Mouse (Mus musculus) gastrocnemius, adult 2 months (tissue): Measurements from ENCODE around the gene Ksr1. TPM values are rescaled to one million over a fixed set of nuclear protein-coding genes. Genes with fewer than 3 reads are reported as not detected.
"Not testable (repeated sequence)": the region's sequence is repeated elsewhere in the genome, so short reads cannot be mapped to it uniquely, and the experiment has no call there.

Source experiments
- DNase-seq: peaks from one replicate; pipeline ENCODE4 v3.0.0; 2022
- H3K27ac ChIP-seq: fragments of 200-600 bp; 2 replicates; pipeline ENCODE4 v1.8.1; 2022; ENCODE audit warnings: mild to moderate bottlenecking
- H3K4me3 ChIP-seq: fragments of 200-600 bp; 2 replicates; pipeline ENCODE4 v1.8.1; 2022; ENCODE audit warnings: mild to moderate bottlenecking, moderate library complexity
- CTCF ChIP-seq: fragments of 200-600 bp; IDR thresholded peaks from 2 replicates; pipeline ENCODE4 v1.8.1; 2022; ENCODE audit warnings: antibody characterized with exemption, mild to moderate bottlenecking, moderate library complexity
- intact Hi-C: fragments of 180-260 bp; cut with DNase I; formaldehyde crosslinking; loops from one replicate; pipeline ENCODE4 v1.15.1; 2025
- total RNA-seq, 2 experiments: library from RNA; stranded (reverse); gene quantifications; 2 replicates each; pipeline ENCODE4 v1.2.3; 2021

Ksr1 gene
- total RNA-seq, 2 experiments from 2014 or later = 92.9 to 98.3 TPM

DNA sequence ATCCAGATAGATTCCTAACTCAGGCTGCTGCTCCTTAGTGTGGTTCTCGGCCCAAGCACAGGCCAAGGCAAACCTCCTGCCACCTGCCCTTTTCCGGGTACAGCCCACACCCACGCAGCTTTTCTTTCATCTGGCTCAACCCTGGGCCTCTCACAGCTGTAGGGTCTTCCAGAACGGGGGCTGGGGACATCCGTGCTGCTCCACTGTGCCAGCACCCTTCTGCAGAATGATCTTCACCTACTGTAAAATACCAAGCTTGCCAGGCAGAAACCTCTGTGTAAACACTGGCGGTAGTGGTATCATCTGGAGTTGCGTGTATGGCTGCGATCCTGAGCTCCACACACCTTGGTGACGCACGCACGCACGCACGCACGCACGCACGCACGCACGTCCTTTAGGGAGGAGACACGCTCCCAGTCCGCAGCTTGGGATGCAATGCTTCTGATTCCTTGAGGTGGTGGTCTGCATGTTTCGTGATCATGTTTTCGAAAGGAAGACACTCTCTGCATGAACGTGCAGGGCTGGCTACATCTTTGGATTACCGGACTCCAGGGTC, 130.5 kb downstream of the Ksr1 start:
- DNase-seq = no peak
- intact Hi-C loops = no loop called here
- no peak for TF ChIP-seq CTCF
- Histone ChIP-seq H3K27ac (no peak overlapping the region), H3K4me3 (no peak overlapping the region)

DNA sequence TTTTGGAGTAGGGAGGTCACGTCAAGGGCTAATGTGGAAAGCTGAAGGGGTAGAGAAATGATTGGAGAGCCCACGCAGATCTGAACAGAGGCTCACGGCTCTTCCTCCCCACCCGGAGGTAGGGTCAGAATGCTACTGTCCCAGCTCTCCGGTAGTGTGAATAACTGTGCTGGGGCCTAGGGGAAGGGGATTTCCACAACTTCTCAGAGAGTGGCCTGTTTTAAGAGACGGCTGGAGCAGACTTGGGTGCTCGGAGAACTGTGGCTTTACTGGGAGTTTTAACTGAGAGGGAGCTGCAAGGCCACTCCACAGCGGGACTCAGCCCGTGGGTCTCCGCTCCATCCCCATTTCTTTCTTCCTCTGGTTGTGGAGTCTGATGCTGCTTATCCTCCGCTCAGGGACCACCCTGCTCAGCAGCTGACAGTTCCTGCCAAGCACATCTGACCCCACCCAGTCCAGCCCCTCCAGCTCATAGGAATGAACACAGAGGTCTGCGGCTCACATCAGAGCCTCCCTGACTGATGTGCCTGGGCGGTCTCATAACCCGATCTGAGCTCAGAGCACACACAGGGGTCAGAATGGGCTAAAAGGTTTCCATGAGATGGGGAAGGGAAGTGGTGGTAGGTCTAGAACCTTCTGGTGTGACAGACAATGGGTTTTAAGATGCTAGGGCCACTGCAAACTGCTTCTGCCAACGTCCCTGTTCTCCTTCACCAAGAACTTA, 131.4 kb downstream of the Ksr1 start:
- intact Hi-C loops = loop anchor here (5.0 kb wide), 1 partner anchor 47 kb away; no protein-coding TSS in a partner anchor
- Histone ChIP-seq H3K27ac (peak overlapping the region; percentile 17; the same call in 1 of the 2 replicates), H3K4me3 (no peak overlapping the region)
- DNase-seq = no peak
- TF ChIP-seq CTCF = no peak

DNA sequence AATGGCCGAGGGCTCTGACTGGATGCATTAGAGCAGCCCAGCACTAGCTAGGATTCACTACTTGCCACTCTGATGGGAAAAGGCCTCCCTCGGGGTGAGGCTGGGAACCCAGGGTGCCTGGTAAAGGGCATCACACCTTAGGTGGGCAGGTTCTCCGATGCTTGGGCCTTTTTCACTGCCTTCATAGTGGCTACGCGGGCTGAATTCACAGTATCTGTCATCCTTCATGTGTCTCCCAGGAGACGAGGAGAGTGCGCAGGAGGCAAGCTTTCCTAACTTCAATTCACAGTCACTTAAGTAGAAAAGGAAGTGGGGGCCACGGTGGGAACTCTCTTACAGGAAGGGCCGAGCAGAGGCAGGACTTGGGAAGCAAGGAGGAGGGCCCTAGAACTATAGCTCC, 132.4 kb downstream of the Ksr1 start:
- TF ChIP-seq CTCF = no peak
- no peak for DNase-seq
- Histone ChIP-seq H3K27ac (peak overlapping the region; percentile 24; the same call in 1 of the 2 replicates), H3K4me3 (no peak overlapping the region)
- intact Hi-C loops = loop anchor here (5.0 kb wide), 1 partner anchor 47 kb away; no protein-coding TSS in a partner anchor

DNA sequence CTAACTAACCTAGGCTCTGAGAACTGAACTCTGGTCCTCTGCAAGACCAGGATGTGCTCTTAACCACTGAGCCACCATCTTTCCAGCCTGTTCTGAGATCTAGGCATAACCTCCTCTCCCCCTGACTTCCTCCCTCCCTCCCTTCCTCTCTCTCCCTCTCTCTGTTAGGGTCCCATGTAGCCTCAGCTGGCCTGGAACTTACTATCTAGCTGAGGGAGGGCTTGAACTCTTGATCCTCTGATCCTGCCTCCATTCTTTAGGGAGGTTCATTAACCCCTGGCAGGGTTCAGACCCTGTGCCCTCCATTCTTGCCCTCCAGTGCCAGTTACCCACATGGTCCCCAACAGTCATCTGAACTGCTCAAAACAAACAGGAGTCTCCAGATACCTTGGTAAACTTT, 133.2 kb downstream of the Ksr1 start:
- no peak overlapping the region for H3K27ac ChIP-seq
- no peak for TF ChIP-seq CTCF
- intact Hi-C loops = loop anchor here (5.0 kb wide), 1 partner anchor 46 kb away; no protein-coding TSS in a partner anchor
- DNase-seq = no peak
- no peak overlapping the region for H3K4me3 ChIP-seq

DNA sequence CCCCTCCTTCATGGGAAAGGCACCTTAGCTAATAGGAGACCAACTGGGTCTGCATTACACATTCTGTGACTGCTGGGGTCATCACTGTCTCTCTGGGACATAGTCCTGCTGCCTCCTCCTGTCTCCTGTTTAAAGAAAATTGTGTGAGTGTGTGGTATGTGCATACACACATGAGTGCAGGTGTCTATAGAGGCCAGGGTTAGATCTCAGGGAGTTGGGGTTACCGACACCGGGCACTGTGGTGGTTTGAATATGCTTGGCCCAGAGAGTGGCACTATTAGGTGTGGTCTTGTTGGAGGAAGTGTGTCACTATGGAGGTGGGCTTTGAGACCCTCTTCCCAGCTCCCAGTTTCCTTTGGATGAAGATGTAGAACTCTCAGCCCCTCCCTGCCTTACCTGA, 133.7 kb downstream of the Ksr1 start:
- H3K27ac ChIP-seq = no peak overlapping the region
- intact Hi-C loops = loop anchor here (5.0 kb wide), 1 partner anchor 45 kb away; no protein-coding TSS in a partner anchor
- no peak for DNase-seq
- no peak for TF ChIP-seq CTCF
- H3K4me3 ChIP-seq = no peak overlapping the region

DNA sequence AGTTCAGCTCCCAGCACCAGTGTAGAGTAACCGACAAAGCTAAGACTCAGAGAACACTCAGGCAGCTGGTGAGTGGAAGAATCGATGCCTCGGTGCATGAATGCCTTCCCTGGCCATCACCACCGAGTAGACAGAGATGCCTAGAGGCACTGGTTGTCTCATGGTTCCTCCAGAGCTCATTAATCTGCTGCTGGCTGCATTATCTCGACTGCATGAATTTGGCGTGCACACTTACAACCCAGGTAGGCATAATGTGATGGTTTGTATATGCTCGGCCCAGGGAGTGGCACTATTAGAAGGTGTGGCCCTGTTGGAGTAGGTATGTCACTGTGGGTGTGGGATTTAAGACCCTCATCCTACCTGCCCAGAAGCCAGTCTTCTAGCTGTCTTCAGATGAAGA, 137.3 kb downstream of the Ksr1 start:
- intact Hi-C loops = no loop called here
- no peak for TF ChIP-seq CTCF
- no peak overlapping the region for H3K27ac ChIP-seq
- no peak overlapping the region for H3K4me3 ChIP-seq
- DNase-seq = no peak

DNA sequence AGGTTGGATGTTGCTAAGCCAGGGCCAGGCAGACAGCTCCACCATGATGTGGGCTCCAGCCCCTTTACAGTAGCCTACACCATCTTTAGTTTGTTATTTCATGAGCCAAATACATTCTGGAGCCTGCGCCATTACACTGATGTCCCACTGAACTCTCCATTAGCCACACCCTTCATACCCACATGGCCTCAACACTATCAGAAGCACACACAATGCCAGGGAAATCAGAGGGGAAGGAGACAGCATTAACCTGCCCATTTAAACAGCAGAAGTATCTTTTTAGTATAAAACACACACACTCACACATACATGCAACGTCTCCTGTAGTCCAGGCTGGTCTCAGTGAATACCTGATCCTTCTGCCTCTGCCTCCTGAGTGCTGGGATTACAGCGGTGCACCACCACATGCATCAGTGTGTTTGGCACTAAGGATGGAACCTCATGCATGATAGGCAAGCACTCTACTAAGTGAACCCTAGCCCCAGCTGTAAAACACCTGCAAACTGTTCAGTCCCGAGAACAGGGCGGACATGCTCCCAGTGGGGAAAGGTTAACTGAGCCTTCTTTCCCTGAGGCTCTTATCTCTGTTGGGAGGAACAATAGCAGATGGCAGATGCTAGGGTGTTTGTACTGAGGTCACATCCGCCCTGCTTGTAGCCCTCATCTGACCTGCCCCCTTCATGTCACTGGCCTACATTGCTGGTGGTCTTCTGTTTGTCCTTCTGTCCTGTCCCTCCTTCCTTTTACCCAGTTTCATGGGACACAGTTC, 138.0 kb downstream of the Ksr1 start:
- TF ChIP-seq CTCF = no peak
- no peak for DNase-seq
- no peak overlapping the region for H3K27ac ChIP-seq
- intact Hi-C loops = no loop called here
- no peak overlapping the region for H3K4me3 ChIP-seq

DNA sequence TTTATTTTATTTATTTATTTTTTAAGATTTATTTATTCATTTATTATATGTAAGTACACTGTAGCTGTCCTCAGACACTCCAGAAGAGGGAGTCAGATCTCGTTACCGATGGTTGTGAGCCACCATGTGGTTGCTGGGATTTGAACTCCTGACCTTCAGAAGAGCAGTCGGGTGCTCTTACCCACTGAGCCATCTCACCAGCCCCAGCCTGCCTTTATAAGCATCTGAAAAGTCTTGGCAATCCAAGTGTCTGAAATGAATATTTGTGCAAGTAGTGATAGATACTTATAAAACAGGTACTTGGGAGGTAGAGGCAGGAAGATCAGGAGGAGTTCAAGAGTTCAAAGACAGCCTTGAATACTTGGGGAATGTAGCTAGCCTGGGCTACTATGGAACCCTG, 138.9 kb downstream of the Ksr1 start:
- intact Hi-C loops, H3K27ac ChIP-seq, H3K4me3 ChIP-seq, DNase-seq: not testable (repeated sequence)

DNA sequence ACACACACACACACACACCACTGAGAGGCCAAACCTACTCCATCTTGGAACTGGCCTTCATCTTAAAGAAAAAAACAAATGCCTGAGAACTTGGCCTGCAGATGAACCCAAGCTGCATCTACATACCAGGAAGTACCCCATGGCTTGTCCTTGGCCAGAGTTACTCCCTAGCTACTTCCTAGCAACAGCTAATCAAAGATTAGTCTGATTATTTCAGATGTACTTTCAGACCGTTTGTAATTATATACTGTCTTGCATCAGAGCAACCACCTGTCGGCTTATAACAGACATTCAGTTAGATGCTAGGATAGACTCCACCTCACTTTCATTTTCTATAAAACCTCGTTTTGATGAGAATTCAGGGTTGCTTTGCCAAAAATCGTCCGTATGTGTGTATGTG, 139.8 kb downstream of the Ksr1 start:
- TF ChIP-seq CTCF = no peak
- Histone ChIP-seq H3K4me3 (no peak overlapping the region), H3K27ac (no peak overlapping the region)
- intact Hi-C loops = no loop called here
- DNase-seq = no peak

DNA sequence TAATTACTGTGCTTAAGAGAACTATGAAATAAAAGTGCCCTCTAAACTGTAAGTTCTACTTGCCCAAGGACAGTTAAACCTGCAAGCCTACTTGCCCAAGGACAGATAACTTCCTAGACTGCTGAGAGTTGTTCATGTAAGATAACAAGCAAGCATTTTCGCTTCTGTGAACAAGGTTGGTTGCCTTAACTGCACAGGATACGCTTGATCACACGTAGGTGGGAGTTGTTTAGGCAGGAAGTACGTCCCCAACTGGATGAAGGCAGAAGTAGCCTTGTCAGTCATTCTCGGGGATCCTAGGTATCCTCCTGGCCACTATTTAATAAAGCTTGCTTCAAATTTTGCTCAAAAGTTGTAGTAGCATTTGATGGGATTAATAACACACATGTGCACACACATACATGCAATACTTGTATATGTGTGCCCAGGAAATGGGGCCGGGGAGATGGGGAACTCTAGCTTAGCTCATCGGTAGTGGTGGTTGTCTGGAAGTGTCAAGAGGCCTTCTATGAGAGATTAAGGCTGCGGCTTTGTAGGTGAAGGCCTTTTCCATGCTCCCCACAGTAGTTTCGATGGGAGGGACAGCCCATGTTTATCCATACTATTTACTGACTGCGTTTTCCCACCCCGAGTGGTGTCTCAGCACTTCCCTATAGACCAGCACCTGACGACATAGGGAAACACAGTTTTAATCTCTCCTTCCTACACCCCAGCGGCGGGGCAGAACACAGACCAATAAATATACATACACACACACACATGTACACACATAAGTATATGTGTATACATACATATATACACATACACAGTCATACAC, 140.4 kb downstream of the Ksr1 start:
- H3K4me3 ChIP-seq = no peak overlapping the region
- no peak overlapping the region for H3K27ac ChIP-seq
- DNase-seq = no peak
- intact Hi-C loops = no loop called here
- TF ChIP-seq CTCF = no peak

DNA sequence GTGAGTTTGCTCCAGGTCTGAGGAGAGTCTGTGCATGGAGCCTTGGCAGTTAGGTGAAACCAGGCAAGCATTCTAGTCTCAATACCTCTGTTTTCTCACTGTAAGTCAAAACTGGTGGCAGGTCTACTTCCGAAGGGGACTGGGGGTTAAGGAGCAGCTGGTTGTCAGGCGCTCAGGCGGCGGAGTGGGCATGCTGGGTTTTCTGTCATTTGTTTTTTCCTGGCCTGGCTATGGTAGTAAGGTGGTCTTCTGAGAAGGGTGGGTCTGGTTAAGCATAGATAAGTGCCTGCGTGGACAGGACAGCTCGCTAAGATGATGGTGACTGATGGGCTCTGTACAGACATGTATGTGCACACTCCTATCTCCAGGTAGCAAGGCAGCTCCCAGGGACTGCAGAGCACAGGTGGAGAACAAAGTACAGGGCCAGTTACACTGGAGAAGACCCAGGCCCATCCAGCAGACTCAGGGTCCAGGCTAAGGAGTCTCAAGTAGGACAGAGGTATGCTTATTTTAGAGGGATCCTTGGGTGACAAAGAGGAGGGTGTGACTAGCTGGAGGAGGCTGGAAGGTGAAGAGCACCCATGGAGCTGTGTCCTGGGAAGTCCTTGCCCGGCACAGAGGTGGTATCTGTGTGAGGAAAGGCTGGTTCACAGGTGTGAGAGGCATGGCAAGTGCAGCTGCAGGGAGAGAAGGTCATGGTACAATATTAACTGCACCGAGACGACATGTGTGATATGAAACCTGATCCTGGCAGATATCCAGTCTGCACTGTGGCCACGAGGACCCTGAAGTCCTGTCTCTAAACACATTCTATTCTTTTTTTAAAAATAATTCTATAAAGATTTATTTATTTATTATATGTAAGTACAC, 142.2 kb downstream of the Ksr1 start:
- DNase-seq = no peak
- no peak overlapping the region for H3K4me3 ChIP-seq
- intact Hi-C loops = no loop called here
- peak overlapping the region; percentile 63 for H3K27ac ChIP-seq
- TF ChIP-seq CTCF = no peak
